Mouse (Mus musculus) forebrain, postnatal 0 days (tissue): ENCODE measurements around the gene Extl1. TPM values are rescaled to one million over a fixed set of nuclear protein-coding genes. Genes with fewer than 3 reads are reported as not detected.

Experiments used
- ATAC-seq: fragments of 200-750 bp; cut with Nextera tagmentation; 2 replicates; pipeline ENCODE4 v1.8.0; 2017; ENCODE audit warnings: mild to moderate bottlenecking, moderate library complexity
- DNase-seq: peaks from one replicate; pipeline ENCODE4 v3.0.0-alpha.2; 2015
- H3K27ac ChIP-seq: fragments of 300-500 bp; sonication (generic); 2 replicates; pipeline ENCODE4 v1.5.1; 2014; ENCODE audit warnings: low read depth, mild to moderate bottlenecking, antibody characterized with exemption, low read length, moderate library complexity, mixed read lengths
- H3K27me3 ChIP-seq: fragments of 300-500 bp; sonication (generic); 2 replicates; pipeline ENCODE4 v1.6.1; 2014; ENCODE audit warnings: mild to moderate bottlenecking, low read length, mixed read lengths; ENCODE audit not compliant: insufficient read depth
- H3K36me3 ChIP-seq: fragments of 300-500 bp; sonication (generic); 2 replicates; pipeline ENCODE4 v1.6.1; 2014; ENCODE audit warnings: mild to moderate bottlenecking, moderate library complexity; ENCODE audit not compliant: insufficient read depth
- H3K4me1 ChIP-seq: fragments of 300-500 bp; sonication (generic); 2 replicates; pipeline ENCODE4 v1.6.1; 2014; ENCODE audit warnings: antibody characterized with exemption; ENCODE audit not compliant: insufficient read depth
- H3K4me2 ChIP-seq: fragments of 300-500 bp; sonication (generic); 2 replicates; pipeline ENCODE4 v1.6.1; 2014; ENCODE audit warnings: low read depth, mild to moderate bottlenecking, moderate library complexity
- H3K4me3 ChIP-seq: fragments of 300-500 bp; sonication (generic); 2 replicates; pipeline ENCODE4 v1.5.1; 2014; ENCODE audit warnings: low read depth, low read length, mixed read lengths
- H3K9ac ChIP-seq: fragments of 300-500 bp; sonication (generic); 2 replicates; pipeline ENCODE4 v1.6.1; 2014; ENCODE audit warnings: mild to moderate bottlenecking
- H3K9me3 ChIP-seq: fragments of 300-500 bp; sonication (generic); 2 replicates; pipeline ENCODE4 v1.6.1; 2016; ENCODE audit warnings: low read length
- CTCF ChIP-seq: sonication (generic); IDR thresholded peaks from 2 replicates; pipeline ENCODE4 v1.5.1; 2016; ENCODE audit warnings: antibody characterized with exemption, control low read depth, low read depth
- WGBS: fragments of 180-500 bp; shearing (Covaris S2); extraction: QIAGEN DNeasy Blood & Tissue Kit; methylation state at CpG from one replicate; pipeline ENCODE4 v1.1.7; 2014; 5-methylcytosine and 5-hydroxymethylcytosine counted together
- polyA plus RNA-seq: library from polyadenylated mRNA; unstranded; fragments of >200 nt; fragmentation: Nextera tagmentation; extraction: Ambion mirVana; gene quantifications from 2 replicates; pipeline ENCODE4 v1.2.1, GENCODE M21; 2015
- total RNA-seq: library from RNA; depleted of rRNA; stranded (reverse); fragments of >200 nt; gene quantifications from 2 replicates; pipeline ENCODE4 v1.2.3, GENCODE M21; 2014

The Extl1 gene
- total and polyA plus RNA-seq, 2 experiments from 2014 or later, result 0.95 to 1.2 TPM

- Histone ChIP-seq H3K27ac (peak overlapping the region; percentile 90), H3K9ac (peak overlapping the region; percentile 31), H3K4me3 (peak overlapping the region; percentile 39), H3K27me3 (no peaks in the 10 kb centered on the region), H3K4me1 (peaks cover 19% of the 10 kb centered on the region), H3K4me2 (peak overlapping the region; percentile 70), H3K36me3 (no peaks in the 10 kb centered on the region), H3K9me3 (no peaks in the 10 kb centered on the region)
- no peak for ATAC-seq
- no peak for TF ChIP-seq CTCF
- peak; percentile 79 for DNase-seq
- 7% methylated on average over 5 of the region's 5 CpGs for WGBS
These were observed 16.6 kb upstream of the Extl1 start for GRCm38 (mm10) chr4:134400206-134400605.

DNA sequence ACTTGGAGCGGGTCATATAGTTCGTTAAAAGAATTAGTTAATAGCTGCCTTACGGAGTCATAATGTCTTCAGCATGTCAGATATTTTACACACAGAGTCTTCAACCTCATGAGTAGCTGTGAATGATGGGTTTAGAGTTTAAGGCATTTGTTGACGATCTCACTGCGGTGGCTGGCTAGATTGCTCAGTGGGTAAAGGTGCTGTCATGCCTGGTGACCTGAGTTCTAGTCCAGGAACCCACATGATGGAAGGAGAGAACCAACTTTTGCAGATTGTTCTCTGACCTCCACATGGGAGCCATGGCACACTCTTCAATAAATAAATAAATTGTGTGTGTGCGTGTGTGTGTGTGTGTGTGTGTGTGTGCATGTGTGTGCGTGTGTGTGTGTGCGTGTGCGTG is 14.1 kb upstream of the Extl1 start:
- Histone ChIP-seq H3K36me3 (no peaks in the 10 kb centered on the region), H3K4me2 (no peak overlapping the region), H3K27me3 (no peaks in the 10 kb centered on the region), H3K9ac (no peak overlapping the region), H3K4me1 (peaks cover 19% of the 10 kb centered on the region), H3K4me3 (no peak overlapping the region), H3K27ac (no peak overlapping the region), H3K9me3 (no peaks in the 10 kb centered on the region)
- no peak for TF ChIP-seq CTCF
- WGBS, result 88% methylated on average over 9 of the region's 9 CpGs
- DNase-seq (no peak), ATAC-seq (no peak)

- H3K36me3 ChIP-seq, result no peaks in the 10 kb centered on the region
- H3K4me2 ChIP-seq, result peak overlapping the region; percentile 92
- DNase-seq (peak; percentile 53), ATAC-seq (no peak)
- H3K9ac ChIP-seq, result no peak overlapping the region
- H3K4me1 ChIP-seq, result peaks cover 18% of the 10 kb centered on the region
- no peaks in the 10 kb centered on the region for H3K9me3 ChIP-seq
- no peak overlapping the region for H3K4me3 ChIP-seq
- H3K27me3 ChIP-seq, result no peaks in the 10 kb centered on the region
- H3K27ac ChIP-seq, result peak overlapping the region; percentile 69
- 18% methylated on average over 7 of the region's 7 CpGs for WGBS
- TF ChIP-seq CTCF, result 0 out of 2 replicates have a peak, but pooled peaks have one; percentile 15
These were observed 13.5 kb upstream of the Extl1 start for GRCm38 (mm10) chr4:134397121-134397520.

- WGBS, result under 1% methylated on average over 31 of the region's 31 CpGs
- peak; percentile 99 for TF ChIP-seq CTCF
- Histone ChIP-seq H3K9me3 (no peaks in the 10 kb centered on the region), H3K4me1 (peaks cover 14% of the 10 kb centered on the region), H3K27me3 (no peaks in the 10 kb centered on the region), H3K27ac (peak within 1 kb of the TSS; percentile 81), H3K4me2 (peak within 1 kb of the TSS; percentile 92), H3K9ac (peak within 1 kb of the TSS; percentile 56), H3K4me3 (peak within 1 kb of the TSS; percentile 43), H3K36me3 (no peaks in the 10 kb centered on the region)
- ATAC-seq (peak; percentile 98), DNase-seq (peak; percentile 99)
These were observed 12.6 kb upstream of the Extl1 start, which contains the start of gene Pafah2 for GRCm38 (mm10) chr4:134395977-134396825. Pafah2 (plus strand) TSS chr4:134396320.

- Histone ChIP-seq H3K27ac (peak overlapping the region; percentile 81; the same call in 1 of the 2 replicates), H3K9me3 (no peaks in the 10 kb centered on the region), H3K4me3 (no peak overlapping the region), H3K27me3 (no peaks in the 10 kb centered on the region), H3K4me2 (peak overlapping the region; percentile 54; the same call in 1 of the 2 replicates), H3K4me1 (peaks cover 12% of the 10 kb centered on the region), H3K36me3 (no peaks in the 10 kb centered on the region), H3K9ac (peak overlapping the region; percentile 56; the same call in 1 of the 2 replicates)
- DNase-seq (no peak), ATAC-seq (no peak)
- TF ChIP-seq CTCF, result no peak
- 96% methylated on average over 7 of the region's 7 CpGs for whole genome bisulfite sequencing
These were observed 11.5 kb upstream of the Extl1 start for GRCm38 (mm10) chr4:134395142-134395541.

DNA sequence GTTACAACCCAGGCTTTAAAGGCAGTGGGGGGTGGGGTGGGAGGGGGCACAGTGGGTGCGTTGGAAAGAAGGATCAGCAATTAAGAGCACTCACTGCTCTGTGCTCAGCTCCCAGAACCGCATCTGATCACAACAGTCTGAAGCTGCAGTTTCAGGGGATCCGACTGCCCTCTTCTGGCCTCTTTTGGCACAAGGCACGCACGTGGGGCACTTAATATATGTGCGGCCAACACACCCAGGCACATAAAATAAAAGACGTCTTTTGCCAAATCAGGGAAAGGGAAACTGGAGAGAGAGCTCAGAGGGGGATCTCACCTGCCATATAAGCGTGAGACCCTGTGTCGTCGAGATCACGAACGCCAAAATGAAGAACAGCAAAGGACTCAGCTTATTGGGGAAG is 9.4 kb upstream of the Extl1 start:
- 16% methylated on average over 12 of the region's 12 CpGs for WGBS

DNA sequence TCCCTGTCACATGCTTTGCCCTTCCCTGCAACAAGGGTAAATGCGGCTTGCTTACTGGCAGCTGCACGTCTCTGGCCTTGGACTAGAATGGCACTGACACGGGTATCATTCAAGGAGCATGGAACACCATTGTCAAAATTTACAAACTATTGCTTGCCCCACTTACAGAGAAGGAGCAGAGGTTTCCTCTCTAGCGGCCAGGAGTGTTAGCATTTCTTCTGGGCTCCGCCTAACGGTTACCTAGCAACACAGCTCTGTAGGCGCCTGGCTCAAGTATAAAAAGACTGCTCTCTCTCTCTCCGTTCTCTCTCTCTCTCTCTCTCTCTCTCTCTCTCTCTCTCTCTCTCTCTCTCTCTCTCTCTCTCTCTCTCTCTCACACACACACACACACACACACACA is 8.9 kb upstream of the Extl1 start:
- DNase-seq (peak; percentile 69), ATAC-seq (no peak; the same call in 1 of the 2 replicates)
- H3K27me3 ChIP-seq, result no peaks in the 10 kb centered on the region
- no peak overlapping the region for H3K4me3 ChIP-seq
- no peaks in the 10 kb centered on the region for H3K36me3 ChIP-seq
- H3K9me3 ChIP-seq, result no peaks in the 10 kb centered on the region
- H3K9ac ChIP-seq, result no peak overlapping the region
- 0 out of 2 replicates have a peak overlapping the region, but pooled peaks have one; percentile 19 for H3K4me2 ChIP-seq
- H3K27ac ChIP-seq, result peak overlapping the region; percentile 45; the same call in 1 of the 2 replicates
- H3K4me1 ChIP-seq, result peaks cover 4% of the 10 kb centered on the region; the same call in 1 of the 2 replicates
- TF ChIP-seq CTCF, result peak; percentile 19; the same call in 1 of the 2 replicates
- WGBS, result 7% methylated on average over 8 of the region's 8 CpGs

More for the DNA sequence above, 9.4 kb upstream of the Extl1 start:
- DNase-seq, result peak; percentile 65
- H3K9ac ChIP-seq, result no peak overlapping the region
- no peak overlapping the region for H3K4me3 ChIP-seq
- no peaks in the 10 kb centered on the region for H3K27me3 ChIP-seq
- H3K27ac ChIP-seq, result 0 out of 2 replicates have a peak overlapping the region, but pooled peaks have one; percentile 1
- ATAC-seq, result 0 out of 2 replicates have a peak, but pooled peaks have one; percentile 15
- peak; percentile 60 for TF ChIP-seq CTCF
- no peaks in the 10 kb centered on the region for H3K9me3 ChIP-seq
- H3K4me2 ChIP-seq, result no peak overlapping the region
- no peaks in the 10 kb centered on the region for H3K36me3 ChIP-seq
- peaks cover 4% of the 10 kb centered on the region; the same call in 1 of the 2 replicates for H3K4me1 ChIP-seq
